ENCODE assay signal across 9 mouse cellular contexts in the genomic region with DNA sequence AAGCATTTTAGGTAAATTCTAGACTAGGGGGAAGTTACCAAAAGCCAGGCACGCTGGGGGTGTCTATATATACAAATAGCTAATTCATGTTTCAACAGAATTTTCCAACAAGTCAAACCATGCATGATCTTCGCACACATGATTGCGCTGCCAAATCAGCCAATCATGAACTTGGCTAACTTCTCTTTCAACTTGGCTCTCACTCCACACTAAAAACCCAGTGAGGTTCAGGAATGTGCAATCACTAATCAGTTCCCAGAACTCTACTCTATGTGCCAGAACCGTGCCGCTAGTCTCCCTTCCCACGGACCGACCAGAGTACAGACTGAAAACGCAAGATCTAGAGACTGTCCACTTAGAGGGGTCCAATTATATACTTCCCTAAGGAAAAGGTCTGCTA. TPM values are rescaled to one million over a fixed set of nuclear protein-coding genes. Genes with fewer than 3 reads are reported as not detected.
A peak's percentile ranks its signal among the peaks of the same experiment; 100 is the strongest.
DNase-seq lines count a peak whose midpoint lies in the region; ATAC-seq and TF ChIP-seq lines count a peak whose summit lies in the region.
"Had no signal": no experiment of that assay in that cellular context is flagged by ENCODE, and none has a peak within 500 bp of the region (broad histone marks: within the 10 kb centered on the region; RNA-seq: fewer than 3 reads in every experiment).

No protein-coding gene starts in this region.

- H3K9ac ChIP-seq in hindbrain, embryonic 14.5 days: no peak overlapping the region
- H3K9ac ChIP-seq in hindbrain, embryonic 11.5 days (ENCODE audit: low read depth, low read length): no peak overlapping the region
- no peak overlapping the region for H3K9ac ChIP-seq in limb, embryonic 14.5 days (ENCODE audit: low read depth, low read length, severe bottlenecking)

- TF ChIP-seq POLR2A in limb, embryonic 14.5 days (IDR thresholded peaks at IDR 0.05; ENCODE audit: borderline replicate concordance, extremely low read depth, insufficient read depth, insufficient read length): no peak

- no peak overlapping the region for H3K4me3 ChIP-seq in hindbrain, embryonic 14.5 days (replicated peaks; ENCODE audit: low read length)
- no peak overlapping the region for H3K4me3 ChIP-seq in hindbrain, embryonic 11.5 days (ENCODE audit: low read depth, low read length)
- H3K4me3 ChIP-seq in limb, embryonic 14.5 days (replicated peaks; ENCODE audit: low read length): no peak overlapping the region
- H3K4me3 ChIP-seq: erythroblast, embryonic 14.5 days had no signal

- WGBS in hindbrain, embryonic 14.5 days: 81% methylated on average over 8 of the region's 8 CpGs
- WGBS in hindbrain, embryonic 11.5 days: 89% methylated on average over 8 of the region's 8 CpGs
- 63% methylated on average over 8 of the region's 8 CpGs for WGBS in limb, embryonic 14.5 days

- peaks cover 6% of the 10 kb centered on the region; the same call in 1 of the 2 replicates for H3K4me1 ChIP-seq in hindbrain, embryonic 14.5 days (replicated peaks; ENCODE audit: control insufficient read depth, insufficient read depth, low read length)
- H3K4me1 ChIP-seq in hindbrain, embryonic 11.5 days (replicated peaks; ENCODE audit: control insufficient read depth, insufficient read depth, low read length): 0 out of 2 replicates have a peak, but pooled peaks cover 1% of the 10 kb centered on the region
- peaks cover 27% of the 10 kb centered on the region for H3K4me1 ChIP-seq in limb, embryonic 14.5 days (ENCODE audit: control insufficient read depth, insufficient read depth, low read length)

- H3K27ac ChIP-seq in hindbrain, embryonic 14.5 days: 0 out of 2 replicates have a peak overlapping the region, but pooled peaks have one; percentile 46
- no peak overlapping the region for H3K27ac ChIP-seq in hindbrain, embryonic 11.5 days (ENCODE audit: low read depth, low read length)
- peak overlapping the region; percentile 61; the same call in 1 of the 2 replicates for H3K27ac ChIP-seq in limb, embryonic 14.5 days (replicated peaks; ENCODE audit: low read depth, low read length)

- no peak for ATAC-seq in hindbrain, embryonic 14.5 days (ENCODE audit: low FRiP score)
- no peak for ATAC-seq in hindbrain, embryonic 11.5 days (ENCODE audit: low FRiP score)
- ATAC-seq in limb, embryonic 14.5 days (ENCODE audit: low FRiP score, low read depth): no peak

- H3K36me3 ChIP-seq in hindbrain, embryonic 14.5 days (replicated peaks; ENCODE audit: control insufficient read depth, insufficient read depth): peaks cover 13% of the 10 kb centered on the region
- H3K36me3 ChIP-seq in hindbrain, embryonic 11.5 days (ENCODE audit: control insufficient read depth, insufficient read depth, low read length): no peaks in the 10 kb centered on the region
- peaks cover 32% of the 10 kb centered on the region for H3K36me3 ChIP-seq in limb, embryonic 14.5 days (ENCODE audit: control insufficient read depth, insufficient read depth, low read length)

- no peaks in the 10 kb centered on the region for H3K27me3 ChIP-seq in hindbrain, embryonic 14.5 days (ENCODE audit: control insufficient read depth, insufficient read depth, low read length)
- H3K27me3 ChIP-seq in hindbrain, embryonic 11.5 days (ENCODE audit: control insufficient read depth, insufficient read depth, low read length): no peaks in the 10 kb centered on the region
- H3K27me3 ChIP-seq in limb, embryonic 14.5 days (ENCODE audit: control insufficient read depth, insufficient read depth, low read length): no peaks in the 10 kb centered on the region

- no peak for DNase-seq in hindbrain, embryonic 14.5 days (ENCODE audit: low spot score)
- DNase-seq in hindbrain, embryonic 11.5 days (ENCODE audit: low spot score): no peak
- peak; percentile 42 for DNase-seq in adipocyte (ENCODE audit: low spot score)
- DNase-seq in fat pad, adult 2 months (ENCODE audit: extremely low read depth, low read depth, low spot score): peak; percentile 77
- peak; percentile 64 for DNase-seq in limb, embryonic 14.5 days (ENCODE audit: low spot score)
- no peak for DNase-seq in right cerebral cortex, postnatal 36 days (ENCODE audit: low spot score in 2 of 2)
- DNase-seq in cerebellum, postnatal 25 days: no peak

- H3K9me3 ChIP-seq in hindbrain, embryonic 14.5 days (ENCODE audit: control insufficient read depth, low read length): no peaks in the 10 kb centered on the region
- no peaks in the 10 kb centered on the region for H3K9me3 ChIP-seq in hindbrain, embryonic 11.5 days (ENCODE audit: control insufficient read depth, low read length)
- H3K9me3 ChIP-seq in limb, embryonic 14.5 days (ENCODE audit: control insufficient read depth, low read length): no peaks in the 10 kb centered on the region

- H3K4me2 ChIP-seq in hindbrain, embryonic 14.5 days (replicated peaks): peak overlapping the region; percentile 6
- no peak overlapping the region for H3K4me2 ChIP-seq in hindbrain, embryonic 11.5 days (replicated peaks; ENCODE audit: low read depth, low read length)
- H3K4me2 ChIP-seq in limb, embryonic 14.5 days (replicated peaks; ENCODE audit: low read depth, low read length, severe bottlenecking): peak overlapping the region; percentile 36

RNA-seq across cellular contexts. Expression of a gene that starts 4.7 kb away (rescaled TPM):
- 107 and 119 TPM in 2 replicates for polyA plus RNA-seq in hindbrain, embryonic 14.5 days (2014; fragmentation: Nextera tagmentation; extraction: Ambion mirVana)
- 138 and 144 TPM in 2 replicates for polyA plus RNA-seq in hindbrain, embryonic 11.5 days (2014; fragmentation: Nextera tagmentation; extraction: Ambion mirVana)
- 148 and 169 TPM in 2 replicates for polyA plus RNA-seq in limb, embryonic 14.5 days (2012; rRNA removed)
- 243 and 250 TPM in 2 replicates for polyA plus RNA-seq in limb, embryonic 14.5 days (2014; fragmentation: Nextera tagmentation; extraction: Ambion mirVana)

RNA-seq across cellular contexts. Expression of a gene that starts 28.0 kb away (rescaled TPM):
- 0.47 and 0.74 TPM in 2 replicates for polyA plus RNA-seq in hindbrain, embryonic 14.5 days (2014; fragmentation: Nextera tagmentation; extraction: Ambion mirVana)
- 4.5 and 6.8 TPM in 2 replicates for polyA plus RNA-seq in hindbrain, embryonic 11.5 days (2014; fragmentation: Nextera tagmentation; extraction: Ambion mirVana)
- polyA plus RNA-seq in limb, embryonic 14.5 days (2012; rRNA removed): 0.10 and 0.17 TPM in 2 replicates
- polyA plus RNA-seq in limb, embryonic 14.5 days (2014; fragmentation: Nextera tagmentation; extraction: Ambion mirVana): 0.08 and 0.21 TPM in 2 replicates
- polyA plus RNA-seq: erythroblast, embryonic 14.5 days; urinary bladder, adult 2 months had no signal

RNA-seq across cellular contexts. Expression of a gene that starts 39.0 kb away (rescaled TPM):
- polyA plus RNA-seq in hindbrain, embryonic 14.5 days (2014; fragmentation: Nextera tagmentation; extraction: Ambion mirVana): 46.6 and 50.0 TPM in 2 replicates
- 20.4 and 22.4 TPM in 2 replicates for polyA plus RNA-seq in hindbrain, embryonic 11.5 days (2014; fragmentation: Nextera tagmentation; extraction: Ambion mirVana)
- 20.9 and 21.0 TPM in 2 replicates for polyA plus RNA-seq in limb, embryonic 14.5 days (2012; rRNA removed)
- polyA plus RNA-seq in limb, embryonic 14.5 days (2014; fragmentation: Nextera tagmentation; extraction: Ambion mirVana): 22.5 and 24.9 TPM in 2 replicates

Comparison
In these comparisons a context has a peak if more than half of its experiments do, and no peak if none do; other contexts are left out.
1. DNase-seq: peak in adipocyte (single experiment), fat pad, adult 2 months (single experiment) and limb, embryonic 14.5 days (single experiment); none in hindbrain, embryonic 14.5 days (single experiment), hindbrain, embryonic 11.5 days (single experiment), right cerebral cortex, postnatal 36 days (0 of 2) and cerebellum, postnatal 25 days (0 of 2).